Mouse (Mus musculus) heart, embryonic 12.5 days (tissue): ENCODE results near the gene Rbbp4. TPM values are rescaled to one million over a fixed set of nuclear protein-coding genes. Genes with fewer than 3 reads are reported as not detected.
"Not testable (repeated sequence)": the region's sequence is repeated elsewhere in the genome, so short reads cannot be mapped to it uniquely, and the experiment has no call there.

ENCODE experiments used
- ATAC-seq: fragments of 200-750 bp; cut with Nextera tagmentation; 2 replicates; pipeline ENCODE4 v1.8.0; 2017; ENCODE audit warnings: moderate TSS enrichment, moderate library complexity; ENCODE audit not compliant: insufficient number of reproducible peaks, low FRiP score
- H3K27ac ChIP-seq: fragments of 300-500 bp; sonication (generic); 2 replicates; pipeline ENCODE4 v1.5.1; 2016; ENCODE audit warnings: mild to moderate bottlenecking, moderate library complexity; ENCODE audit not compliant: poor library complexity, severe bottlenecking
- H3K27me3 ChIP-seq: fragments of 300-500 bp; sonication (generic); replicated peaks from 2 replicates; pipeline ENCODE4 v1.6.1; 2016; ENCODE audit warnings: mild to moderate bottlenecking, moderate library complexity
- H3K36me3 ChIP-seq: fragments of 300-500 bp; sonication (generic); 2 replicates; pipeline ENCODE4 v1.6.1; 2016; ENCODE audit warnings: mild to moderate bottlenecking, moderate library complexity
- H3K4me1 ChIP-seq: fragments of 300-500 bp; sonication (generic); replicated peaks from 2 replicates; pipeline ENCODE4 v1.6.1; 2016; ENCODE audit warnings: mild to moderate bottlenecking
- H3K4me2 ChIP-seq: fragments of 300-500 bp; sonication (generic); 2 replicates; pipeline ENCODE4 v1.6.1; 2016; ENCODE audit warnings: mild to moderate bottlenecking, moderate library complexity
- H3K4me3 ChIP-seq: fragments of 300-500 bp; sonication (generic); 2 replicates; pipeline ENCODE4 v1.5.1; 2016; ENCODE audit warnings: mild to moderate bottlenecking
- H3K9ac ChIP-seq: fragments of 300-500 bp; sonication (generic); 2 replicates; pipeline ENCODE4 v1.6.1; 2016; ENCODE audit warnings: mild to moderate bottlenecking, moderate library complexity
- H3K9me3 ChIP-seq: fragments of 300-500 bp; sonication (generic); replicated peaks from 2 replicates; pipeline ENCODE4 v1.6.1; 2016; ENCODE audit warnings: mild to moderate bottlenecking, moderate library complexity
- WGBS: fragments of 180-500 bp; shearing (Covaris S2); methylation state at CpG from one replicate; pipeline ENCODE4 v1.1.7; 2016; 5-methylcytosine and 5-hydroxymethylcytosine counted together
- polyA plus RNA-seq: library from polyadenylated mRNA; unstranded; fragments of >200 nt; fragmentation: Nextera tagmentation; extraction: Ambion mirVana; gene quantifications from 2 replicates; pipeline ENCODE4 v1.2.1, GENCODE M21; 2016

The Rbbp4 gene
- polyA plus RNA-seq, 1 experiment from 2014 or later, result 342 TPM

DNA sequence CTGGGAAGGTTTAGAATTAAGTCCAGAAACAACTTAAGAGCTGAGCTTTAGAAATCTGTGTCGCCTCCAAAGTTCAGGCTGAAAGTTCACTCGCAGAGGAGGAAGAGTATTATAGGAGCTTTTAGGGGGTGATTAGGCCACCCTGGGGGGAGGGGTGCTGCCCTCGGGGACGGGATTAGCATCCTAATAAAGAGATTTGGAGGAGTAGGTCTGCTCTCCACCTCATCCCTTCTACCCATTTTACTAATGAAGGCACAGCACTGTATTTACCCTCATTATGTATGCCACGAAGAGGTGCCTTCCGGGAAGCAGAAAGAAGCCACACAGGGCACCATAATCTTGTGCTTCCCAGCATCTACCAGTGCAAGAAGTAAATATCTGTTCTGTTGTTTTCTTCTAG lies 39.8 kb upstream of the Rbbp4 start:
- Histone ChIP-seq H3K9ac (no peak overlapping the region), H3K4me3 (no peak overlapping the region), H3K4me2 (no peak overlapping the region), H3K9me3 (no peaks in the 10 kb centered on the region), H3K36me3 (no peaks in the 10 kb centered on the region), H3K4me1 (no peaks in the 10 kb centered on the region), H3K27me3 (0 out of 2 replicates have a peak, but pooled peaks cover 8% of the 10 kb centered on the region), H3K27ac (no peak overlapping the region)
- 41% methylated on average over 6 of the region's 6 CpGs for whole genome bisulfite sequencing
- no peak for ATAC-seq

DNA sequence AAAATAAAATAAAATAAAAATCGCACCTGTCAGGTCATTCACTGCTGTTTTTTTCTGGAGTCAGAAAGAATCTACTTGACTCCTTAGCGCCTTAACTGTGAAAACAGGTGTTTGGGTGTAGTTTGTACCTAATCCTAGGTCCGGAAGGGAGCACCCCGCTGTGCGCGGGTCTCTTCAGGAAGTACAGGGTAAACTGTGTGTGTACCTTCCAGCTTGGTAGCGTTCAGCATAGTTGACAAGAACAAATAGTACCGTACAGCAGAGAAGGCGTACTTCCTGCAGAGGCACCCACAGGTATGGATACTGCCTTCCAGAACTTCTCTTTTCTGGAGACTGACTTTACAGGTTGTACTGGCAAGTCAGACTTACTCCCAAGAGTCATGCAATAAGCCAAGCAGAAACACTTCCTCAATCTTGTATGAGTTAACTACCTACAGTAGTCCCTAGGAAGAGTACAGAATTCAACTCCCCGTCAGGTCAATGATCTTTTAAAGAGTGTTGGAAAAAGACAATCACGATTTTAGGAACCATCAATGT lies 39.1 kb upstream of the Rbbp4 start:
- no peak overlapping the region for H3K4me3 ChIP-seq
- WGBS, result 54% methylated on average over 11 of the region's 11 CpGs

DNA sequence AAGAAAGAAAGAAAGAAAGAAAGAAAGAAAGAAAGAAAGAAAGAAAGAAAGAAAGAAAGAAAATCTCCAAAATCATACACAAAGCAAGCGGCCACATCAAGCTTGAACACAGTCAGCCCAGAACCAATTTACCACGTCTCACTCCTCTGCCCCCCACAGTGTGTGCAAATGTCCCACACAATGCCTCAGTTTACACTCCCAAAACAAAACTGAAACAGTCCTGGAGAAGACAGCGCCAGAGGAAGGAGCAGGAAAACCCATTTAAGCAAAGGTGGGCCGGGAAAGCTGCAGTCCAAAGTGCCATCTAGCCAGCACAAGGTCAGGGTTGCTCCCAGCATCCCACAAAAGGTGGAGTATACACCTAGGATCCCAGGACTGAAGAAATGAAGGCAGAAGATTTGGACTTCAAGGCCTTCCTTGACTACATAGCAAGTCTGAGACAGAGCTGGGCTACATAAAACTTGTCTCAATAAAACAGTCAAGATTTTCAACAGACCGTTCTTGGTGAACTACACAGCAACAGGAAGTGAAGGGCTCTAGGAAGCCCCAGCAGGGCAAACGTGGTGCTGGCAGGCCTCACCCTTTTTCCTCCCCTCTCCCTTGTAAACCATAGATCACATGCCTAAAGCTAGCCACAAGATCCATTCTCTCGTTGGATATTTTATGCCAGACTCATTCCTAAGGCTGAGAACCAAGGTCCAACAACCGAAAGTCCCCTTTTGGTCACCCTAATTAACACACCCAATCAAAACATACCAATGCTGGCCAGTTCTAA lies 38.2 kb upstream of the Rbbp4 start:
- WGBS, result 53% methylated on average over 8 of the region's 8 CpGs
- no peaks in the 10 kb centered on the region for H3K9me3 ChIP-seq
- H3K4me3 ChIP-seq, result no peak overlapping the region
- no peak overlapping the region for H3K27ac ChIP-seq
- 0 out of 2 replicates have a peak, but pooled peaks cover 4% of the 10 kb centered on the region for H3K36me3 ChIP-seq
- 0 out of 2 replicates have a peak, but pooled peaks cover 5% of the 10 kb centered on the region for H3K27me3 ChIP-seq
- H3K9ac ChIP-seq, result no peak overlapping the region
- ATAC-seq, result no peak
- H3K4me2 ChIP-seq, result no peak overlapping the region
- H3K4me1 ChIP-seq, result no peaks in the 10 kb centered on the region

More for the DNA sequence above, 39.1 kb upstream of the Rbbp4 start:
- Histone ChIP-seq H3K27ac (no peak overlapping the region), H3K4me1 (no peaks in the 10 kb centered on the region), H3K9ac (no peak overlapping the region), H3K9me3 (no peaks in the 10 kb centered on the region), H3K36me3 (no peaks in the 10 kb centered on the region), H3K4me2 (no peak overlapping the region), H3K27me3 (0 out of 2 replicates have a peak, but pooled peaks cover 8% of the 10 kb centered on the region)
- no peak for ATAC-seq

DNA sequence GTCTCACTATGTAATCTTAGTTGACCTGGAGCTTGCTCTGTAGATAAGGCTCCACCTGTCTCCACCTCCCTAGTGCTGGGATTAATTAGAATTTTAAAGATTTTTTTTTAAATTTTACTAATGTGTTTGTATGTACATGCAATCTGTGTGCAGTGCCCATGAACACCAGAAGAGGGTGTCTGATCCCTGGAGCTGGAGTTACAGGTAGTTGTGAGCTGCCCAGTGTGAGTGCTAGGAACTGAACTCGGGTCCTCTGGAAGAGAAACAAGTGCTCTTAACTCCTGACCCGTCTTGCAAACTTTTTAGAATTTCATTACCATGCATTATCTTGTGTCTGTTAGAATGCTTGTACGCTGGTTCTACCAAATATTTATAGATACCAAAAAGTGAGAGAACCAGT lies 36.2 kb upstream of the Rbbp4 start:
- peaks cover 12% of the 10 kb centered on the region; the same call in 1 of the 2 replicates for H3K36me3 ChIP-seq
- H3K9ac ChIP-seq, result no peak overlapping the region
- no peak overlapping the region for H3K27ac ChIP-seq
- H3K27me3 ChIP-seq, result 0 out of 2 replicates have a peak, but pooled peaks cover 5% of the 10 kb centered on the region
- H3K4me3 ChIP-seq, result no peak overlapping the region
- WGBS, result 86% methylated on average over 3 of the region's 3 CpGs
- H3K9me3 ChIP-seq, result no peaks in the 10 kb centered on the region
- ATAC-seq, result no peak
- H3K4me1 ChIP-seq, result no peaks in the 10 kb centered on the region
- H3K4me2 ChIP-seq, result no peak overlapping the region

DNA sequence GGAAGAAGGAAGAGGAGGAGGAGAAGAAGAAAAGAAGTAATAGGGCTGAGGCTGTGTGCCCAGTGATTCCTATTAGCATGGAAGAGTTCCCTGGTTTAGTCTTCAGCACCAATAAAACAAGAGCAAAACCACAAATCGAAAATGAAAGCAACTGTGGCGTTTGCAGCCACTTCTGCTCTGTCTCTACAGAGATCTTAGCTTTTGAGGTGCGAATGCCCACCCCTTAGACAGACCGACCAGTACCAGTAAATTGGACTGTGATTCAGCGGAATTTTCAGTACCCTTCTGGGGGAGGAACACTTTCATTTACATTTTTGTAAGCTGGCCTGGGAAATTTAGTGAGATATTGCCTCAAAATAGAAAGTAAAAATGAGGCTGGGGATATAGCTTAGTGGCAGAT lies 30.1 kb upstream of the Rbbp4 start:
- no peaks in the 10 kb centered on the region for H3K27me3 ChIP-seq
- H3K4me3 ChIP-seq, result no peak overlapping the region
- no peak overlapping the region for H3K27ac ChIP-seq
- WGBS, result 86% methylated on average over 5 of the region's 5 CpGs
- H3K36me3 ChIP-seq, result peaks cover 25% of the 10 kb centered on the region
- H3K4me1 ChIP-seq, result no peaks in the 10 kb centered on the region
- H3K4me2 ChIP-seq, result no peak overlapping the region
- no peak overlapping the region for H3K9ac ChIP-seq
- ATAC-seq, result no peak
- H3K9me3 ChIP-seq, result no peaks in the 10 kb centered on the region

DNA sequence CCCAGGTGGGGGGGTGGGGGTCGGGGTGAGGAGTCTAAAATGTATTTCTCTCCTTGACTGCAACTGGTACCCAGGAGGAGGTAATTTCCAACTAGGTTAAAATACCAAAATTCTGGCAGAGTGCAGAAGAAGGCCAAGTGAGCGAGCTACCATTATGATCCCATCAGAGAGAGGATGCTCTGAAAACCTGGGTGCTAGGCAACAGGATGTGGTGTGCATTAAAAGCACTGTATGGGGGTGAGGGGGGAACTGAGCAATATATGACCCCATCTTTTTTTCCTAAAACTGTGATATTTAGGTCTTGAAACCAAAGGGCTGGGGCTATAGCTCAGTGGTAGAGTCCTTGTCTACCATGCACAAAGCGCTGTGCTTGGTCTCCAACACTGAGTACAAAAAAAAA lies 29.2 kb upstream of the Rbbp4 start:
- no peak overlapping the region for H3K4me2 ChIP-seq
- no peaks in the 10 kb centered on the region for H3K4me1 ChIP-seq
- WGBS, result 88% methylated on average over 3 of the region's 3 CpGs
- H3K9ac ChIP-seq, result no peak overlapping the region
- H3K27ac ChIP-seq, result no peak overlapping the region
- no peaks in the 10 kb centered on the region for H3K27me3 ChIP-seq
- ATAC-seq, result no peak
- no peak overlapping the region for H3K4me3 ChIP-seq
- peaks cover 33% of the 10 kb centered on the region for H3K36me3 ChIP-seq
- H3K9me3 ChIP-seq, result no peaks in the 10 kb centered on the region

DNA sequence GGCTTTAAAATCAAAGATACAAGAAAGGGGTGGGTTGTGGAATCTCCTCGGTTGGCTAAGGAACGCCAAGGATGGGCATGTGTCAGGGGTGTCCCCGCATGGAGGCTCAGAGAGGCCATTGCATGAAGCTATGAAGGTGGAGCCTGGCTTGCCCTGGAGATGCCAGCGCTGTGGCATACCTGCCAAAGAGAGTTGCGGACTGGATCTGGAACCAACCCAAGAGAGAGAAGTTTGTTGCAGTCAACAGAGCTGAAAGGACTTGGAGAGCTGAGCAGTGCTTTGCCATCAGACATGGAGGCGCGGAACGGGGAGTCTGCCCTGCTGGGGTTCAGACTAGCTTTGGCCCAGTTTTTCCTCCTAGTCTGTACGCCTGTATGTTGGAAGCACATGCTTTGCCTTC lies 28.3 kb upstream of the Rbbp4 start:
- WGBS, result 88% methylated on average over 9 of the region's 9 CpGs
- Histone ChIP-seq H3K27ac (no peak overlapping the region), H3K36me3 (peaks cover 34% of the 10 kb centered on the region), H3K4me1 (no peaks in the 10 kb centered on the region), H3K27me3 (no peaks in the 10 kb centered on the region), H3K4me2 (no peak overlapping the region), H3K4me3 (no peak overlapping the region), H3K9me3 (no peaks in the 10 kb centered on the region), H3K9ac (no peak overlapping the region)
- no peak for ATAC-seq

DNA sequence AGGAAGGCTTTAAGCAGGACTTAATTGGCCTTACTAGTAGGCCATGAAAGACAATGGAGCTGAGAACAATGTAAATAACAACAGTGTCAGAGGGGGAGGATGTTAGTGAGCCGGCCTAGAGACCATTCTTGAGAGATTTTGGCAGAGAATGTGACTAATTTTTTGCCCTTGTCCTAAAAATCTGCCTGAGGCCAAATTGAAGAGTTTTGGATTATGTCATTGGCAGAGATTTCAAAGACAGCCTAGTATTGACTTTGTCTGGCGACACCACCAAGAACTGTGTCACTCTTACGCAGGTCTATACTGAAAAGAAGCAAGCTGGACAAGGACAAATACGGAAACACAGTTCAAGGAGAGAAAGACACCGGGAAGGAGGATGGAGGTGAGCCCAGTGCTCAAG lies 27.6 kb upstream of the Rbbp4 start:
- H3K9me3 ChIP-seq, result no peaks in the 10 kb centered on the region
- 82% methylated on average over 5 of the region's 5 CpGs for WGBS
- H3K36me3 ChIP-seq, result peaks cover 39% of the 10 kb centered on the region
- ATAC-seq, result no peak
- H3K4me1 ChIP-seq, result no peaks in the 10 kb centered on the region
- no peaks in the 10 kb centered on the region for H3K27me3 ChIP-seq
- no peak overlapping the region for H3K27ac ChIP-seq
- H3K4me3 ChIP-seq, result no peak overlapping the region
- H3K9ac ChIP-seq, result no peak overlapping the region
- no peak overlapping the region for H3K4me2 ChIP-seq

DNA sequence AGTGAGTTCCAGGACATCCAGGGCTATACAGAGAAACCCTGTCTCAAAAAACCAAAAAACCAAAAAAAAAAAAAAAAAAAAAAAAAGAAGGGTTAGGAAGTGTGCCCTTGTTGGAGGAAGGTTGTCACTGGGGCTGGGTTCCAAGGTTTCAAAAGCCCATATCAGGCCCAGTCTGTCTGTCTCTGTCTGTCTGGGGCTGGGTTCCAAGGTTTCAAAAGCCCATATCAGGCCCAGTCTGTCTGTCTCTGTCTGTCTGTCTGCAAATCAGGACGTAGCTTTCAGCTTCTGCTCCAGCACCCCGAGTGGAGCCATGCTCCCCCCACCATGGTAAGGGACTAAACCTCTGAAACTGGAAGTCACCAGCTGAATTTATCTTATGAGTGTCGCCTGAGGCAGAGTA lies 27.1 kb upstream of the Rbbp4 start:
- ATAC-seq, H3K4me3 ChIP-seq, H3K9ac ChIP-seq, H3K27me3 ChIP-seq, H3K9me3 ChIP-seq, H3K4me2 ChIP-seq, H3K4me1 ChIP-seq, H3K27ac ChIP-seq: not testable (repeated sequence)
- peaks cover 42% of the 10 kb centered on the region for H3K36me3 ChIP-seq
- 73% methylated on average over 3 of the region's 3 CpGs for WGBS

DNA sequence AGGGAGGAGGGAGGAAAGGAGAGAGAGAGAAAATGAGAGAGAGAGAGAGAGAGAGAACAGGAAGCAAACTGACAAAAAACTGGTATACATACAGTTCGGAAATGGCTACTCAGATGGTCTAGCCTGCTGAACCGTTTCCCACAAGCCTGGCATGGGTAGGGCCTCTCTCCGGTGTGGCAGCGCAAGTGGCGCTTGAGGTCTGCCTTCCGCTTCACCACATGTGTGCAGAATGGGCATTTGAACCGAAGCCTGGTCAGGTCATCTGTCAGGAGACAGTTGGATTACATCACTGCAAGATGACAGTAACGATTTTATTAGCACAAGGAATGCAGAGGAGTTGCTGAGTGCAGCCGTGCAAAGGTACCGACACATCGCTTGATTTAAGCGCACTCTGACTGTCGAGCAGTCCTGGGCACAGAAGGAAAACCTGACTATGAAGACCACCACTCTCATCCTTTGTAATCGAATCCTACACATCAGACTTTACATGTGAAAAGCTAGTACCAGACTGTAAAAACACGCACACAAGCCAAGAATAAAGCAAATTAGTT lies 22.5 kb upstream of the Rbbp4 start:
- no peaks in the 10 kb centered on the region for H3K9me3 ChIP-seq
- 79% methylated on average over 15 of the region's 15 CpGs for WGBS
- H3K27ac ChIP-seq, result no peak overlapping the region
- H3K27me3 ChIP-seq, result no peaks in the 10 kb centered on the region
- H3K4me2 ChIP-seq, result no peak overlapping the region
- ATAC-seq, result no peak
- H3K36me3 ChIP-seq, result peaks cover 67% of the 10 kb centered on the region
- H3K4me3 ChIP-seq, result no peak overlapping the region
- H3K9ac ChIP-seq, result no peak overlapping the region
- H3K4me1 ChIP-seq, result no peaks in the 10 kb centered on the region

DNA sequence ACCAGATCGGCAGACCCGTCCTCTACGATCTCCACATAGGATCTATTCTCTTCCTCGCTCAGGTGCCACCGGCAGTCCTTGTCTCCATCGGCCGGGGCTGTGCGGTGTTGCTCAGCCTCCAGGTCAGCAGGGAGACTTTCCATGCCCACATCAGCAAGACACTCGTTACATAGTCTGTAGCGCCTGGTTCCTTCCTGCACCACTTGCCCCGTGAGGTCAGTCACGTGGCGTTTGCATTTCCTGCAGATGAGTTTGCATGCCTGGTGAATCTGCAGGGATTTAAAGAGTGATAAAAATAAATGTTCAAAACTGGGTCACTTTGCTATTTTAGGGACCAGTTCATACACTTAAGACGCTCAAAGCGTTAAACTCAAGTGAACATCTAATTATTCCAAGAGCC lies 19.1 kb upstream of the Rbbp4 start:
- H3K4me3 ChIP-seq, result no peak overlapping the region
- no peaks in the 10 kb centered on the region for H3K4me1 ChIP-seq
- no peak for ATAC-seq
- H3K4me2 ChIP-seq, result no peak overlapping the region
- no peak overlapping the region for H3K27ac ChIP-seq
- no peaks in the 10 kb centered on the region for H3K9me3 ChIP-seq
- WGBS, result 80% methylated on average over 15 of the region's 15 CpGs
- H3K36me3 ChIP-seq, result peaks cover 51% of the 10 kb centered on the region
- no peak overlapping the region for H3K9ac ChIP-seq
- H3K27me3 ChIP-seq, result no peaks in the 10 kb centered on the region
